Mouse (Mus musculus) kidney, adult 11 months (tissue): ENCODE results near the gene Tac1.
"Not testable (repeated sequence)": the region's sequence is repeated elsewhere in the genome, so short reads cannot be mapped to it uniquely, and the experiment has no call there.

Source experiments
- DNase-seq: peaks from one replicate; pipeline ENCODE4 v3.0.0; 2022

The Tac1 gene

GRCm38 (mm10) chr6:7554829-7555391, at the start of gene Tac1:
Tac1 (plus strand) TSS chr6:7554879.
- DNase-seq = no peak

GRCm38 (mm10) chr6:7543511-7543910, 11.2 kb upstream of the Tac1 start:
- not testable (repeated sequence) for DNase-seq

- no peak for DNase-seq
Measured at GRCm38 (mm10) chr6:7555688-7556476, 1.2 kb downstream of the Tac1 start.

- DNase-seq = no peak
Measured at GRCm38 (mm10) chr6:7558164-7558563, 3.5 kb downstream of the Tac1 start.

- no peak for DNase-seq
Measured at GRCm38 (mm10) chr6:7562524-7562923, 7.8 kb downstream of the Tac1 start.

GRCm38 (mm10) chr6:7564537-7564936, 9.9 kb downstream of the Tac1 start:
- DNase-seq = no peak

GRCm38 (mm10) chr6:7571144-7571543, 16.5 kb downstream of the Tac1 start:
- DNase-seq = no peak

GRCm38 (mm10) chr6:7578031-7578430, 23.4 kb downstream of the Tac1 start:
- no peak for DNase-seq

GRCm38 (mm10) chr6:7594445-7594844, 39.8 kb downstream of the Tac1 start:
- DNase-seq = no peak

GRCm38 (mm10) chr6:7598416-7598815, 43.7 kb downstream of the Tac1 start:
- DNase-seq = no peak

GRCm38 (mm10) chr6:7600228-7600627, 45.5 kb downstream of the Tac1 start:
- DNase-seq = no peak

- no peak for DNase-seq
Measured at GRCm38 (mm10) chr6:7601353-7602094, 46.8 kb downstream of the Tac1 start.

- not testable (repeated sequence) for DNase-seq
Measured at GRCm38 (mm10) chr6:7613676-7614075, 59.0 kb downstream of the Tac1 start.
